16 mouse cellular contexts compared by ENCODE assay signal in genomic region chr7:81657631-81658347, GRCm38 (mm10). TPM values are rescaled to one million over a fixed set of nuclear protein-coding genes. Genes with fewer than 3 reads are reported as not detected.
"Had no signal": no experiment of that assay in that cellular context is flagged by ENCODE, and none has a peak within 500 bp of the region (broad histone marks: within the 10 kb centered on the region; RNA-seq: fewer than 3 reads in every experiment).

No protein-coding gene starts in this region.

- H3K4me1 ChIP-seq: liver, embryonic 15.5 days had no signal

- H3K27me3 ChIP-seq: liver, embryonic 15.5 days; neural tube, embryonic 12.5 days had no signal

- H3K4me3 ChIP-seq: limb, embryonic 10.5 days; liver, embryonic 15.5 days; midbrain, embryonic 10.5 days; myocyte; neural tube, embryonic 12.5 days had no signal

- H3K36me3 ChIP-seq: limb, embryonic 10.5 days; liver, embryonic 15.5 days; midbrain, embryonic 10.5 days; neural tube, embryonic 12.5 days had no signal

- DNase-seq: kidney, postnatal 25 days; lung, embryonic 14.5 days; lung, postnatal 10 days; lung, postnatal 4 days; midbrain, embryonic 14.5 days; retina, postnatal 1 day; right cerebral cortex, postnatal 4 days; spleen, adult 18-20 months; thymus, adult 18-20 months; thymus, postnatal 14 days had no signal

- H3K9ac ChIP-seq: liver, embryonic 15.5 days; lung, embryonic 14.5 days; neural tube, embryonic 12.5 days had no signal

- H3K4me2 ChIP-seq: liver, embryonic 11.5 days; liver, embryonic 15.5 days; lung, embryonic 14.5 days; neural tube, embryonic 12.5 days had no signal

- H3K27ac ChIP-seq: limb, embryonic 10.5 days; liver, embryonic 15.5 days; midbrain, embryonic 10.5 days; neural tube, embryonic 12.5 days had no signal

- H3K9me3 ChIP-seq: limb, embryonic 10.5 days; liver, embryonic 15.5 days; midbrain, embryonic 10.5 days; neural tube, embryonic 12.5 days had no signal

RNA-seq across cellular contexts. Expression of gene Homer2, which starts 49.5 kb away (rescaled TPM):
- polyA plus RNA-seq: myocyte had no signal
